Mouse (Mus musculus): ENCODE measurements around the gene Spats1. TPM values are rescaled to one million over a fixed set of nuclear protein-coding genes. Genes with fewer than 3 reads are reported as not detected.
A peak's percentile ranks its signal among the peaks of the same experiment; 100 is the strongest.
"Not testable (repeated sequence)": the region's sequence is repeated elsewhere in the genome, so short reads cannot be mapped to it uniquely, and the experiment has no call there.

Gene Spats1
- total RNA-seq, 2 experiments from 2014 or later, result not detected

DNA sequence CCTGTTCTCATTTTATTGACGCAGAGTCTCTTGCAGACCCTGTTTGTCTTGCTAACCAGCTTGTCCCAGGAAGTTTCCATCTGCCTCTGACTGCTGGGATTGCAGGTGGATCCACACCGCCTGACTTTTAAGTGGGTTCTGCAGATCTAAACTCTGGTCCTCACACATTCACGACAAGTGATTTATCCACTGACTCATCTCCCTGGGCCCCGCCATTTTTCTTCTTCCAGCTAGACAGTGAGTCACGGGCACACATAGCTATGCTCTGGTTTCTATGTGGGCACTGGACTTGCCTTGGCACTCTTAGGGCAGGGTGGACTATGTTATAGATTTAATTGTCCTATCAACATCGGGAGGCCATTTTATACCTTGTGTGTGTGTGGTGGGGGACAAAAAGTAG, 14.5 kb upstream of the Spats1 start:
- DNase-seq, result no peak

DNA sequence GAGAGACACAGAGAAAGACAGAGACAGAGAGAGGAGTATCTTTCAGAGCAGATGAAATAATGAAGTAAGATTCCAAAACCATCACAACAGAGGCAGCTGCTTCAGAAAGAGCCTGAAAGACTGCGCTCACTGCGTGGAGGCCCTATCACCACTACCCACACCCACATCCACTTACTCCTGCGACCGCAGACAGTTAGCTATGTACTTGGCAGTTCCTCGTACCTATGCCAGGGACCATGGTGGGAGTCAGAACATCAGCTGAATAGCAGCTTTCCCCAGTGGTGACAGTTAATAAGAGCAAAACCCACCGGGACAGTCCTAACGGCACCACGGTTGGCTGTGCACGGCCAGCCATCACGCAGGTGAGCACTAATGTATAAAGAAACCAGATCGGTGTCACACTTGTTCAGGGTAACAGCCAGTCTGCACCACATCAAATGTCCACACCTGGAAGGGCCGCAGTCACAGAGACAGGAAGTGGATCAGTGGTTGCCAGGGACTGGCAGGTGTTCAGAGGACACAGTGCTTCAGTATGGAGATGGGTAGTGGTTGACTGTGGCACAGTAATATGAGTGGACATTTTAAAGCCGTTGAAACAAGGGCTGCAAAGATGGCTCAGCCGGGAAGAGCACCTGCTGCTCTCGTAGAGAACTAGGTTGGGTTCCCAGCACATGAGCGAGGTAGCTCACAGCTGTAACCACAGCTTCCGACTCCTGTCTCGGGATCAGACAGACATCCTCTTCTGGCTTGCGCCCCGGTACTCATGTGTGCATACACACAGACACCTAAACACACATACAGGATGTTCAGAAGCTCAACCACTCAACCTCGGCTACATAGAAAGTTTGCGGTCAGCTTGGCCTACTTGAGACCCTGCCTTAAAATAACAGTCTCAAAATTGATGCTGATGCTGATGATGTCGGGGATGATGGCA, 13.4 kb upstream of the Spats1 start:
- peak; percentile 19 for DNase-seq

DNA sequence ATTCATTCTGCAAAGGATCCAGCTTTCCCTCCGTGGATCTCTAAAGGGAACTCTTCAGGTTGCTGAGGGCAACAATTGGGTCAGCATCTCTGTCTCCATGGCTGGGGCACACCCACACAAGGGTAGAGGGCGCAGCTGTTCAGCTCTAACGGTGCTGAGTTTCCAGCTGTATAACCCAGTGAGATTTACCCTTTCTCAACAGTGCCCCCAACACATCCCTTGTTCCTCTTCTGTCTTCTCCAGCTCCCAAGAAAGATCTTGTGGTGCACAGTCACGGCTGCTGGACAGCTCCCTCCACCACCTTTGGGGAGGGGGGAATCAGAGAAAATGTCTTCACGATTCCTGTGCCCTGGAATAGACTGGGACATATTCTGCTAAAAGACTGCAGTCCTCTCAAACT, 12.0 kb upstream of the Spats1 start:
- DNase-seq, result no peak

DNA sequence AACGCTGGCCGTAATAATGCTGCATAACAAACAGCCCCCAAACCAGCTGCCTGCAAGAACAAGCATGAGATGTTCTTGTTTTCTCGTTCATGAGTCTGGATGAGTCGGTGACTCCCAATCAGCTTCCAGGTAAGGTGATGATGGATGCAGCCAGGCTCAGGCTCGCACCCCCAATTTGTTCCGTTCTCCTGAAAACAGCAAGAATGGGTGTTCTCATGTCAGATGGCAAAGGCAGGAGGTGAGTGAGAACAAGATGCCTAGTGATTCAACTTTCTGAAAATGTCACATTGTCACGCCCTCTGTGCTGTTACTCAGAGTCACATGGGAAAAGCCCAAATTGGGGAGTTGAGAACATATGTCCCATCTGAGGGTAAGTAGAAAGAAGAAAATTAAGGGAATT, 10.4 kb upstream of the Spats1 start:
- no peak for DNase-seq

DNA sequence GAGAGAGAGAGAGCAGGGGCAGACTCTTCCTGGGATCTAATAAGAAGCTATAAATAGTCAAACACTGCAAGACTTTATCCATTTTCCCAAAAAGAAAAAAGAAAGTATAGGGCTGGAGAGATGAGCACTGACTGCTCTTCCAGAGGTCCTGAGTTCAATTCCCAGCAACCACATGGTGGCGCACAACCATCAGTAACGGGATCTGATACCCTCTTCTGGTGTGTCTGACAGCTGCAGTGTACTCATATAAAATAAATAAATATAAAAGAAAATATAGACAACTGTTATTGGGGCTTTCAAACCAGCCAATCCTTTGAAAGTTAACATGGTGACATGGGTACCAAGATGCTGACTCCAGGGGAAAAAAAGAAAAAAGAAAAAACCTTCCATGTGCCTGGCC, 5.2 kb upstream of the Spats1 start:
- DNase-seq, result no peak

DNA sequence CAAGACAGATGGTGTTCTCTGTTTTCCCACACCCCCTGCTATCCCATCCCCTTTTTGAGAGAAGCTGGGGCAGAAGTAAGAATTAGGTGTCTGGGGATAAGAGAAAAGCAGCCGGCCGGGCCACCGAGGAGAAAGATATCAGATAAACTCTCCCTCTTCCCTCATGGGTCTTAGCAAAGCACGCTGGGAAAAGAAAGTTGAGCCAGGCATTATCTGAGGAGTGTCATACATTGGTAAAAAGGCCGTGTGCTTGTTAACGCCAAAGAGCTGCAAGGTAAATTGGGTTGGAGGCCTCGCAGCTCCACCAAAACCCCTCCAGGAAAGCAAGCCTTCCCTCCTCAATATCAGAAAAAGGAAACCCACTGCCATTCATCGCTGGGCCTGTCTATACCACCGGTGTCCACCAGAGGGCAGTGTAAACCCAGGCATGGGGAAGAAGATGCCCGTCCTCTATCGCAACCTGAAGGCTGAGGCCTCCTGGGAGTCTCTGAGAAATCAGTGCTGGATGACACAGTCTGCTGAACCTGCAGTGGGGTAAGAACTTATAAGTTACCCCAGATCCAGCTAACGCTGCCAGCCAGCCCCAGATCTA, 3.1 kb upstream of the Spats1 start:
- peak; percentile 51 for DNase-seq

DNA sequence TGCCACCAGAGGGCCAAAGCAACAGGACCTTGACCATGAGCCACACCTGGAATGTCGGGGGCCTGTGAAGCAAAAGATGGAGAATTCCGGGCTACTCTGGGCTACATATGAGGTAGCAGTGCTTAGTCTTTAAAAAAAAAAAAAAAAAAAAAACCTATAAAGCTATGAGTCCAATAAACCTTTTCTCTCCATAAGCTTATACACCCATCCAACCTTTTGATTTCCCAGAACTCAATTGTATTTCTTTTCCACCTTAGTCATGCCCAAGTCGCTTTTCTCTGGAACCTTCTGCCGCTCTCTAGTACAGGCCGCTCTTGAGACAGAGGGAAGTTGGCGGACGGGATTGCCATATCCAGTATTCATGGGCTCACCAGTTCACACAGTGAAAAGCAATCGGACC, 1.1 kb downstream of the Spats1 start:
- no peak for DNase-seq

DNA sequence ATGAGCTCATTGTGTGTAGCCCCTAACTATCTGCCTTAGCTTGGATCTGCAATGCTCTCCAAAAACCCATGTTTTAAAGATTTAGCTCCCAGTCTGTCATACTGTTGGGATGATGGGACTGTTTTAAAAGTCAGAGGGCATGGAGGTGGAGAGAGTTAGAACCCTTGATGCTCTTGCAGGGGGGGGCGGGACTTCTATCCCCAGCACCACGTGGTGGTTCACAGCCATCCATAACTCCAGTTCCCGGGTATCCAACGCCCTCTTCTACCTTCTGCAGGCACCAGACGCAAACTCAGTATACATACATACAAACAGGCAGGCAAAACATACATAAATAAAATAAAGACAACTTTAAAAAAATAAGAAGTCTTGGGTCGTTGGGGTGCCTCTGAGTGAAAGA, 1.5 kb downstream of the Spats1 start:
- no peak for DNase-seq

DNA sequence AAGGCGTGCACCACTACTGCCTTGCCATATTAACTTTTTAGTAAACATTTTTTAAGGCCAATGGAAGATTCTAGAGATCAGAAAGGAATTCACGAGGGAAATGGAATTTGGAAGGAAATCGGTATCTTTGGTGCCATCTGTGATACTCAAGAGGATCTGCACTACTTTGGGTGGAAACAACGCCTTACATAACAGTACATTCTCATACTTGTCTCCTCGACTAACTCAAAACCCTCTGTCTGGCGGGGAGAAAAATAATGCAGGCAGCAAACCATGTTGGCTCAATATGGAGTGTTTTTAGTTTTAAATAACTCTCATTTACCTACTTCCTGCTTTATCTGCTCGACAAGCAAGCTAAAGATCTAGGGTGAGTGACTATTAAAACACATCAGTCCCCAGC, 4.5 kb downstream of the Spats1 start:
- DNase-seq, result no peak

DNA sequence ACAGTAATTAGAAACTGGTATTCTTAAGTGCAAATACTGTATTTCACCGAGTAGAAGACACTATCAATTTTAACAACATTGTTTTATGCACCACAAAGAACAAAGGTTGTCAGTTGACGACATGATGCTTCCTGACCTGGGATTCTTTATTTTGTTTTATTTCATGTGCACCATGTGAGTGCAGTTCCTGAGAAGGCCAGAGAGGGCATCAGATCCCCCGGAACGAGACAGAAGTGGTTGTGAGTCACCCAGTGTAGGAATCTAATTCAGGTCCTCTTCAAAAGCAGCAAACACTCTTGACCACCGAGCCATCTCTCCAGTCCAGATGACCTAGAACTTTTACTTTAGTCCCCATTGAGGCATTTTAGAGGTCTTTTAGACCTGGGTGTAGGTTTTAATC, 6.9 kb downstream of the Spats1 start:
- DNase-seq, result no peak

DNA sequence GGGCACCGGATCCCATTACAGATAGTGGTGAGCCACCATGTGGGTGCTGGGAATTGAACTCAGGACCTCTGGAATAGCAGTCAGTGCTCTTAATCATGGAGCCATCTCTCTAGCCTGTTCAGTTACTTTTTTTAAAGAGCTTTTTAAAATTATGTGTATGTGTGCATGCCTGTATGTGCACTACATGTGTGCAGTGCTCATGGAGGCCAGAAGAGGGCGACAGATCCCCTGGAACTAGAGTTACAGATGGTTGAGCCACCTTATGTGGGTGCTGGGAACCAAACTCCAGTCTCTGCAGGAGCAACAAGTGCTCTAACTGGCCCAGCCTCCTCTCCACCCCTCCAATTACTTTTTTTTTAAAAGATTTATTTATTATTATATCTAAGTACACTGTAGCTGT, 8.5 kb downstream of the Spats1 start:
- DNase-seq, result no peak

DNA sequence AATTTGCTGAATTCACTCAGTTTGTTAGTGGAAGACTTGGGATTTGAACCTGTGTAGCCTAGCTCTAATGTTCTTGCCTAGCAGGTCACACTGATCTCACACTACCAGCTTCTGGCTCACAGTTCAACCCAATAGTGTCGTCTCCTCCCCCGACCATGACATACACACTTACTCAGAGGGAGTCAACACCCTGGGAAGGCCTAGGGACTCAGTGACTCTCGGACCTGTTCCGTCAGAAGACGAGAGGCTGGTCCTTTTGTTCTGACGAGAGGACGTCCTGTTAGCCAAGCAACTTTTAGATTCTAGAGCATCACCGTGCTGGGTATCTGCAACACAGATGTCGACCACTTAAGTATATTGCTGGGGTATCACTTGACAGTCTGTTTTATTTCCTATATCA, 11.0 kb downstream of the Spats1 start:
- no peak for DNase-seq

DNA sequence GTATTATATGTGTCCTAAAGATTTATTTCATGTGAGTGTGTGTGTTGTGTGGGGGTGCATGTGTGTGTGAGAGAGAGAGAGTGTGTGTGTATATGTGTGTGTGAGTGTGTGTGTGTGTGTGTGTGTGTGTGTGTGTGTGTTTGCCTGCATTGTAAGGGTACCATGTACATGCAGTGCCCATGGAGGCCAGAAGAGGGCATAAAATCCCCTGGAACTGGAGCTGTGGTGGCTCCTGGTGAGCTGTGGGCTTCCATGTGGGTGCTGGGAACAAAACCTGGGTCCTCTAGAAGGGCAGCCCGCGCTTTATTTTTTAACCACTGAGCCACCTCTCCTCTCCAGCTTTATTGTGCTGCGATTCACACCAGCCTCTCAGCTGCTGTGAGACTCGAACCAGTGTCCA, 12.7 kb downstream of the Spats1 start:
- DNase-seq, result no peak

DNA sequence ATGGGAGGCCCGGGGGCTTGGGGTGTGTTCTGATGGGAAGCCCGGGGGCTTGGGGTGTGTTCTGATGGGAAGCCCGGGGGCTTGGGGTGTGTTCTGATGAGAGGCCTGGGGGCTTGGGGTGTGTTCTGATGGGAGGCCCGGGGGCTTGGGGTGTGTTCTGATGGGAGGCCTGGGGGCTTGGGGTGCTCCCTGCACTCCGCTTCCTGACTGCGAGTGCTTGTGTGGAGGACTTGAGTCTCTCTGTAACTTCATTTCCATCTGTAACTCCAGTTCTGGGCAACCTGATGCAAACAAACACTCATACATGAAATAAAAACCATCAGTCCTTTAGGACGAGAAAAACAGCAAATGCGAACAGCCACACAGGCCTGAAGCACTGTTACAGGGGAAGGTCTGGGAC, 16.2 kb downstream of the Spats1 start:
- DNase-seq, result no peak

DNA sequence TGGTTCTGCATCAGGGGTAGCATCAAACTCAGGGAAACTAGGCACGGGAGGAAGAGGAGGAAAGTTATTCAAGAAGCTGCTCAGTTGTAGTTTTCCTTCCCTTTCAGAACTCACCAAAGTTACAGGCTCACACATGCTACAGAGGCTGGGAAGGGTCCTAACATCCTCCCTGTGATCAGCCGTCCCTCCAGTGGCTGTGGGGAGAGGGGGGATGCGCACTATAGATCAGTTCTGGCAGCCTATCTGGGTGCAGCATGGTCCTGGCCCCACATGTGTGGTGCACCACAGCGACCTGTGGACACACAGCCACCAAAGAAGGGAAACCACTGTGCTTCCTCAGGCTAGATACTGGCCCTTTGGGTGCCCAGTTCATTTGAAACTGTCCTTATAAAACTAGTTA, 16.7 kb downstream of the Spats1 start:
- DNase-seq, result no peak

DNA sequence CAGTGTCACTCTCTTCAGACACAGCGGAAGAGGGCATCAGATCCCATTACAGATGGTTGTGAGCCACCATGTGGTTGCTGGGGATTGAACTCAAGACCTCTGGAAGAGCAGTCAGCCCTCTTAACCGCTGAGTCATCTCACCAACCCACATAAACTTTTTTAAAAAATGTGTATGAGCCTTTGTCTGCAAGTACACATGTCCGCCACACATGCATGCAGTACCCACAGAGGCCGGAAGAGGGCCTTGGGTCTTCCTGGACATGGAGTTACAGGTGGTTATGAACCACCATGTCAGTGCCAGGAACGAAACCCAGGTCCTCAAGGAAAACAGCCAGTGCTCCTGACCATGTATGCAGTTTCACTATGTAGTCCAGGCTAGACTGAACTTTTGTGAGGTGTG, 17.7 kb downstream of the Spats1 start:
- DNase-seq, result no peak

DNA sequence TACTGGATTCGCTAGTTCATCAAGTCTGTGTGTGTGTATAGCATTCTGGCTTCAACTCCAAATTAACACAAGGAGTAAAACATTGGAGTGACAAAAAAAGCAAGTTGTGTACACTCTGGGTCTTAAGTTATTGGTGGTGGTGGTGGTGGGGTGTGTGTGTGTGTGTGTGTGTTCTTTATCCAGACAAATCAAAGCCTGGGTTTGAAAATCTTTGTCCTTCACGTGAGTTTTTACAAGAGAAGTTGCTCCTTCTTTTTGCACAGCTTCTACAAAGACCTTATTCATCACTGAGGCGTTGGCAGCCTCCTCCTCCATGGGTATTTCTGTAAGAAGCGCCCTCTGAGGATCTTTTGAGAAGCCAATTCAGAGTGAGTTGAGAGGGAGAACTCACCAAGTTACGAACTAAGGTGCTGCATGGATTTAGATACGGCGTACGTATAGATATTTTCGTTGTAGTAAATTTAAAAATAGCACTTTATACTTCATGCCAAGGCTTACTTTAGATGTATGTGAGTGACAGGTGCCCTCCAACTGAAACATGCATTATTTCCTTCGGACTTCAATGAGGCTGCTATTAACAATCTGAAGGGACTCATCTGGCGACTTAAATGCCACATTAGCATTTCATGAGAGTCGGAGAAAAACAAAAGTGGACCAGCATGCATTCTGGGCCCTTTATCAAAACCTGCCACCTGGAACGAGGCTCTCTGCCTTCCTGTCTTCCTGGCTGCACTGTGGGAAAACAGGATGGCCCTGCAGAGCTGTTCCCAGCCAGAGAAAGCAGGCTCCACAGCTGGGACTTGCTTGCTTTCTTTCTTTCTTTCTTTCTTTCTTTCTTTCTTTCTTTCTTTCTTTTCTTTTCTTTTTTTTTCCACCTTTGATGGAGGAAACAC, 18.7 kb downstream of the Spats1 start:
- no peak for DNase-seq

DNA sequence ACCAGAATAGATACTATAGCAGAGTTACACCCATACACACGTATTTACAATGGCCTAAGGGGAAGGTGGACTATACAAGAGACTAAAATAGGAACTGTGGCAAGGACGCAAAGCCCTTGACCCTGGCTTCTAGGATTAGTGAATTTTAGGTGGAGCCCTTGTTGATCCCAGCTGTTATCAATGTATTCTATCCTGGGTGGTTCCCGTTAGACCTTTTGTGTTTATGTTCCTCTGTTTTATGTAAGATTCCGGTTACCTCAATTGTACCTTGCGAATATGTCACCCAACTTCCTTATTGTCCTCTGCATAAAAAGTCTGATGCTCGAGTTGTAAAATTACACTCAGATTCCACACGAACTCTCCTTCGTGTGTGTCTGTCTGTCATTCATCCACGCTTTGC, 19.4 kb downstream of the Spats1 start:
- not testable (repeated sequence) for DNase-seq

DNA sequence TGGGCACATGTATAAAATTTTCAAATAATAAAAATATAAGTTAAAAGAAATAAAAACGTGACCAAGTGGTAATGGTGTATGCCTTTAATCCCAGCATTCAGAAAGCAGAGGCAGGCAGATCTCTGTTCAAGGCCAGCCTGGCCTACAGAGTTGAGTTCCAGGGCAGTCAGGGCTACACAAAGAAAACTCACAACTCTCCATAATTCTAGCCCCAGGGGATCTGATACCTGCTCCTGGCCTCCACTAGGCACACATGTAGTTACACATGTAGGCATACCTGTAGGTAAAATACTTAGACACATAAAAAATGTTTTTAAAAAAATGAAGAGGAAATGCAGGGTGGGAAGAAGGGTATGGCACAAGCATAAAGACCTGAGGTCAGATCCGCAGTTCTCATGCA, 20.4 kb downstream of the Spats1 start:
- DNase-seq, result no peak

DNA sequence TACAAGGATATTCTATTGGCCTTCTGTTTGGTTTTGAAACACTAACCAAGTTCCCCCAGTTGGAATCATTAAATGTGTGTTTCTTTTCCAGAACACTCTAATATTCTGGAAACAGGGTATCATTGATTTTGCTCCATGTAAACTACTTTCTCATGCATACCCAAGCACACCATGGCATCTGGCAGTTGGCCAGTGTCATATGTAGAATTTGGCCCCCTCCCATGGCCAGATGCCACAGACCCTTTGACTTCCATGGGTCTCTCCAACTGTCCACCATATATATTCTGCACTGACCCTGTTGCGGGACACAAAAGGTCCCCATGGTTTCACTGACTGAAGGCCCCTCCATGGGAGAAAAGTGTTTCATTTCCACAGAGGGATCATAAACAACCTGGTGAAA, 22.9 kb downstream of the Spats1 start:
- no peak for DNase-seq

DNA sequence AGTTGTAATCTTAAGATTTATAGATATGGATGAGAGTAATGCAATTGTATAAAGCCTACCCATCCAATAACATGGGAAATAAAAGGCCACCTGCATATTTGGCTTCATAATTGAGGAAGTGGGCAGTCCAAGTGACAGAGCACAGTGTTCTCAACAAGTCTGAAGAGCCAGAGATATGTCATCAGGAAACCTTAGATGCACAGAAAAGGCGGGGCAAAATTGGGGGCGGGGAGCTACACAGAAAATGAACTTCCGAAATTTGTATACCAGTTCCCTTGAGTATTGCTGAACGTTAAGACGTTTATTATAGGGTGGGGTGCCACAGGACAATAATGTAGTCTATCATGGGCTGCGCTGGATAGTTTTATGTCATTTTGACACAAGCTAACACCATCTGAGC, 25.1 kb downstream of the Spats1 start:
- no peak for DNase-seq

DNA sequence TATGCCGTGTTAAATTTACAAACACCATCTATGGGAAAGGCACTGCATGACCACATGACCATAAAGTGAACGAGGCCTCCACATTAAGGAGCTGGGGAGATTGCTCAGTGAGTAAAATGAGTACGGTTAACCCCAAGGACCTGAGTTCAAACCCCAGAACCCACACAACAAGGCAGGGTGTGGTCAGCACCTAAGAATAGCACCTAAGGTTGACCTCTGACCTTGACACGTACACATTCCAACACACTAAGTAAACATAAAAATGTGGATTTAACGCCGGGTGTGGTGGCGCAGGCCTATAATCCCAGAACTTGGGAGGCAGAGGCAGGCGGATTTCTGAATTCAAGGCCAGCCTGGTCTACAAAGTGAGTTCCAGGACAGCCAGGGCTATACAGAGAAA, 25.6 kb downstream of the Spats1 start:
- DNase-seq, result no peak

DNA sequence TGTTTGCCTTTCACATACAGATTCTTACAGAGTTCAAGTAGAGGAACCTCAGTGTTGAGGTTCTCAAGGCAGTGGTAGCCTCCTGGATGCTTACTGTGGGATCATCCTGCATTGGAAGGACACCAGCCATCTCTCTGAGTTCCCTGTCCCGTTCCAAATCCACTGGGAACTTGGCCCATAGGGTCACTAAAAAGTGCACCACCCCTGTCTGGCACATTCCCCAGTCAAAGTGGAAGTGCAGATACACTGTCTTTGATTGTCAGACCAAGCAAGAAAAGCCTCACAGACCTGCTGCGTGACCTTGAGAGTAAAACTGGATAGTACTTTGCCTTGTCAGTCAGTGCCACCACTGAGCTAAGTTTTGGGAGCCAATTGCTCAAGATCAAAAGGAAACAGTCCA, 28.2 kb downstream of the Spats1 start:
- DNase-seq, result no peak

All from gastrocnemius, postnatal 25 days (tissue).